Mouse (Mus musculus): Measurements from ENCODE around the gene Eral1.

GRCm38 (mm10) chr11:78029240-78029639, 50.9 kb downstream of the Eral1 start:
- TF ChIP-seq POLR2A (IDR thresholded peaks at IDR 0.05; ENCODE audit: borderline replicate concordance, insufficient read depth, low read length) (no peak), CTCF (IDR thresholded peaks at IDR 0.05; ENCODE audit: borderline replicate concordance, insufficient read depth, low read depth, low read length) (no peak)

Measured in cerebellum, adult 2 months (tissue).